Mouse (Mus musculus) forebrain, postnatal 0 days (tissue): ENCODE measurements at regions not wholly inside any gene's neighbourhood (a gene's known extent, or its start where the extent isn't known, plus 50 kb on each side); places are given as distances from the start of the nearest gene placed in this dataset.
A peak's percentile ranks its signal among the peaks of the same experiment; 100 is the strongest.
"Not testable (repeated sequence)": the region's sequence is repeated elsewhere in the genome, so short reads cannot be mapped to it uniquely, and the experiment has no call there.

Experiments
- ATAC-seq: fragments of 200-750 bp; cut with Nextera tagmentation; 2 replicates; pipeline ENCODE4 v1.8.0; 2017; ENCODE audit warnings: mild to moderate bottlenecking, moderate library complexity
- DNase-seq: peaks from one replicate; pipeline ENCODE4 v3.0.0-alpha.2; 2015
- H3K27ac ChIP-seq: fragments of 300-500 bp; sonication (generic); 2 replicates; pipeline ENCODE4 v1.5.1; 2014; ENCODE audit warnings: low read depth, mild to moderate bottlenecking, antibody characterized with exemption, low read length, moderate library complexity, mixed read lengths
- H3K27me3 ChIP-seq: fragments of 300-500 bp; sonication (generic); 2 replicates; pipeline ENCODE4 v1.6.1; 2014; ENCODE audit warnings: mild to moderate bottlenecking, low read length, mixed read lengths; ENCODE audit not compliant: insufficient read depth
- H3K36me3 ChIP-seq: fragments of 300-500 bp; sonication (generic); 2 replicates; pipeline ENCODE4 v1.6.1; 2014; ENCODE audit warnings: mild to moderate bottlenecking, moderate library complexity; ENCODE audit not compliant: insufficient read depth
- H3K4me1 ChIP-seq: fragments of 300-500 bp; sonication (generic); 2 replicates; pipeline ENCODE4 v1.6.1; 2014; ENCODE audit warnings: antibody characterized with exemption; ENCODE audit not compliant: insufficient read depth
- H3K4me2 ChIP-seq: fragments of 300-500 bp; sonication (generic); 2 replicates; pipeline ENCODE4 v1.6.1; 2014; ENCODE audit warnings: low read depth, mild to moderate bottlenecking, moderate library complexity
- H3K4me3 ChIP-seq: fragments of 300-500 bp; sonication (generic); 2 replicates; pipeline ENCODE4 v1.5.1; 2014; ENCODE audit warnings: low read depth, low read length, mixed read lengths
- H3K9ac ChIP-seq: fragments of 300-500 bp; sonication (generic); 2 replicates; pipeline ENCODE4 v1.6.1; 2014; ENCODE audit warnings: mild to moderate bottlenecking
- H3K9me3 ChIP-seq: fragments of 300-500 bp; sonication (generic); 2 replicates; pipeline ENCODE4 v1.6.1; 2016; ENCODE audit warnings: low read length
- CTCF ChIP-seq: sonication (generic); IDR thresholded peaks from 2 replicates; pipeline ENCODE4 v1.5.1; 2016; ENCODE audit warnings: antibody characterized with exemption, control low read depth, low read depth
- WGBS: fragments of 180-500 bp; shearing (Covaris S2); extraction: QIAGEN DNeasy Blood & Tissue Kit; methylation state at CpG from one replicate; pipeline ENCODE4 v1.1.7; 2014; 5-methylcytosine and 5-hydroxymethylcytosine counted together

DNA sequence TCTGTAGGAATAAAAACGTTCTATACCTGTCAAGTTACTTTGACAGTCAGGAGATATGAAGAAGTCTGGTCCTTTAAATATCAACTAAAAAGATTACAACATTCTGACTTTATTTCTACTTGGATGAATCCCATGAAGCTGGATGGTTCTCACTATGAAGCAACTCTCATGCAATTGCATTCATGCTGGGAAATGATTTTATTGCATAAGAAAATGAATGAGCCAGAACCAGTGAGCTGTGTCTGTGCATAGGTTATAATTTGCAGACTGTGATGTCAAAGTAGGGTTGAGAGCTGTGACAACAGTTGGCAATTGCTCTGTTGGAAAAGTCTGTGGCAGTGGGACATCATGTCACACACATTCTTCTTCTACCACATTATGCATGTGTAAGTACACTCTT, 79.2 kb upstream of the C9orf72 start:
- Histone ChIP-seq H3K4me3 (no peak overlapping the region), H3K36me3 (no peaks in the 10 kb centered on the region), H3K4me2 (no peak overlapping the region), H3K27me3 (no peaks in the 10 kb centered on the region), H3K9ac (no peak overlapping the region), H3K27ac (no peak overlapping the region), H3K4me1 (no peaks in the 10 kb centered on the region), H3K9me3 (no peaks in the 10 kb centered on the region)
- ATAC-seq (peak; percentile 43; the same call in 1 of the 2 replicates), DNase-seq (no peak)
- 74% methylated on average over 1 of the region's 1 CpGs for WGBS
- TF ChIP-seq CTCF: no peak

GRCm38 (mm10) chr4:35300848-35301247, 74.9 kb upstream of the C9orf72 start:
- DNase-seq: peak; percentile 52
- no peaks in the 10 kb centered on the region for H3K9me3 ChIP-seq
- no peak overlapping the region for H3K9ac ChIP-seq
- no peak; the same call in 1 of the 2 replicates for ATAC-seq
- H3K4me3 ChIP-seq: no peak overlapping the region
- H3K4me1 ChIP-seq: no peaks in the 10 kb centered on the region
- TF ChIP-seq CTCF: no peak
- WGBS: 13% methylated on average over 2 of the region's 2 CpGs
- no peaks in the 10 kb centered on the region for H3K27me3 ChIP-seq
- H3K36me3 ChIP-seq: no peaks in the 10 kb centered on the region
- H3K4me2 ChIP-seq: no peak overlapping the region
- H3K27ac ChIP-seq: no peak overlapping the region

DNA sequence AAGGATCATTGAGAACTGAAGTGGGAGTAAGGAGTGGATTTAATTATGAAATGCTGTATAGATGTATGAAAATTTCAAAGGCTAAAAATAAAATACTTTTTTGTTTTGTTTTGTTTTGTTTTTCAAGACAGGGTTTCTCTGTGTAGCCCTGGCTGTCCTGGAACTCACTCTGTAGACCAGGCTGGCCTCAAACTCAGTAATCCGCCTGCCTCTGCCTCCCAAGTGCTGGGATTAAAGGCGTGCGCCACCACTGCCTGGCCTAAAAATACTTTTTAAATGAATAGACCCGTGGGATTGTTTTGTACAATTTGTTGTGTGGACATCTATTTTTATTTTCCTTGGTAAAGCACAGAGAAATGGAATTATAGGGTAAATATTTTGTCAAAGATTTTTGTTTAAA, 74.4 kb upstream of the C9orf72 start:
- H3K27ac ChIP-seq, ATAC-seq, H3K9me3 ChIP-seq, H3K36me3 ChIP-seq, DNase-seq, H3K4me2 ChIP-seq, H3K4me1 ChIP-seq, H3K4me3 ChIP-seq, H3K9ac ChIP-seq, H3K27me3 ChIP-seq: not testable (repeated sequence)
- 27% methylated on average over 4 of the region's 4 CpGs for WGBS

GRCm38 (mm10) chr4:35284611-35285010, 58.6 kb upstream of the C9orf72 start:
- Histone ChIP-seq H3K27ac (no peak overlapping the region), H3K4me1 (no peaks in the 10 kb centered on the region), H3K27me3 (no peaks in the 10 kb centered on the region), H3K9me3 (0 out of 2 replicates have a peak, but pooled peaks cover 3% of the 10 kb centered on the region), H3K9ac (no peak overlapping the region), H3K4me2 (no peak overlapping the region), H3K4me3 (no peak overlapping the region), H3K36me3 (no peaks in the 10 kb centered on the region)
- TF ChIP-seq CTCF: no peak
- peak; percentile 8 for DNase-seq
- ATAC-seq: peak; percentile 92
